ENCODE assay signal across 22 mouse cellular contexts in the genomic region with DNA sequence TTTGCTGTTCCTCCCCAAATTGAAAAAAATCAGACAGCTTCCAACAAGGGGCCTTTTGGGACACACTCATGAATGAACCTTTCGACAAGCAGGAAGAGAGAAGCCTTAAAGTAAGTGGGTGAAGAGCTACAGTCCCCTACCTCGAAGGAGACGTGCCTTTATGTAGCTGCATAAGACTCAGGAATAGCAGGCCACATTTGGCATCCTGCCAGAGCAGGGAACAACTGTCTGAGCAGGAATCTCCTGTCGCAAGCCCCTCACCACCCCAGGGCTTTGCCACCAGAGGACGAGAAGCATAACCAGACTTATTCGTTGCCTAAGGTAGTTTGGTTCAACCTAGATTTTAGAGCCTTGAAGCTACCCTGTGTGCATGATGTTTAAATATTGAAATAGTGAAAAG. TPM values are rescaled to one million over a fixed set of nuclear protein-coding genes. Genes with fewer than 3 reads are reported as not detected.
"Had no signal": no experiment of that assay in that cellular context is flagged by ENCODE, and none has a peak within 500 bp of the region (broad histone marks: within the 10 kb centered on the region; RNA-seq: fewer than 3 reads in every experiment).

No protein-coding gene starts in this region.

- DNase-seq: kidney, adult 2 months; kidney, postnatal 14 days; right cerebral cortex, adult 18-20 months; right cerebral cortex, postnatal 25 days; thymus, postnatal 36 days had no signal

- ATAC-seq: liver, embryonic 12.5 days; midbrain, embryonic 13.5 days had no signal

- H3K4me3 ChIP-seq: kidney, embryonic 15.5 days; limb, embryonic 15.5 days; liver, embryonic 12.5 days; lung, embryonic 15.5 days; midbrain, embryonic 13.5 days; neural tube, embryonic 13.5 days had no signal

- H3K27ac ChIP-seq: kidney, embryonic 15.5 days; limb, embryonic 15.5 days; liver, embryonic 12.5 days; lung, embryonic 15.5 days; midbrain, embryonic 13.5 days; neural tube, embryonic 13.5 days had no signal

- H3K4me1 ChIP-seq: limb, embryonic 15.5 days; liver, embryonic 12.5 days; lung, embryonic 15.5 days; midbrain, embryonic 13.5 days had no signal

- H3K9me3 ChIP-seq: kidney, embryonic 15.5 days; limb, embryonic 15.5 days; liver, embryonic 12.5 days; lung, embryonic 15.5 days; midbrain, embryonic 13.5 days; neural tube, embryonic 13.5 days had no signal

- H3K9ac ChIP-seq: kidney, embryonic 15.5 days; limb, embryonic 15.5 days; liver, embryonic 12.5 days; lung, embryonic 15.5 days; midbrain, embryonic 13.5 days; neural tube, embryonic 13.5 days had no signal

- H3K27me3 ChIP-seq: kidney, embryonic 15.5 days; limb, embryonic 15.5 days; liver, embryonic 12.5 days; lung, embryonic 15.5 days; midbrain, embryonic 13.5 days; neural tube, embryonic 13.5 days had no signal

- H3K36me3 ChIP-seq: kidney, embryonic 15.5 days; limb, embryonic 15.5 days; liver, embryonic 12.5 days; lung, embryonic 15.5 days; midbrain, embryonic 13.5 days; neural tube, embryonic 13.5 days had no signal

- H3K4me2 ChIP-seq: kidney, embryonic 15.5 days; limb, embryonic 15.5 days; liver, embryonic 12.5 days; lung, embryonic 15.5 days; midbrain, embryonic 13.5 days; neural tube, embryonic 13.5 days had no signal

RNA-seq across cellular contexts. Expression of a gene that starts 34.3 kb away (rescaled TPM):
- total RNA-seq: layer of hippocampus, adult 8-10 months; layer of hippocampus, postnatal 14 days; left cerebral cortex, adult 18-20 months; left cerebral cortex, postnatal 14 days; megakaryocyte-erythroid progenitor cell, adult 5-6 weeks had no signal
- polyA plus RNA-seq: kidney, adult 2 months; large intestine, adult 2 months; limb, embryonic 11.5 days; limb, embryonic 15.5 days; liver, embryonic 12.5 days; liver, embryonic 16.5 days; lung, embryonic 15.5 days; midbrain, embryonic 13.5 days; neural tube, embryonic 13.5 days; small intestine, adult 2 months; stomach, embryonic 16.5 days; thymus, postnatal 0 days had no signal
